Mouse (Mus musculus) brain, embryonic 14.5 days (tissue): ENCODE results near the gene Lingo1.

Source experiments
- CTCF ChIP-seq: fragments of 200-500 bp; IDR thresholded peaks from 2 replicates; pipeline ENCODE4 v1.5.1; 2012; ENCODE audit warnings: inconsistent platforms, mild to moderate bottlenecking, moderate library complexity, borderline replicate concordance; ENCODE audit not compliant: insufficient read depth, insufficient read length; ENCODE audit errors: extremely low read depth
- POLR2A ChIP-seq: fragments of 200-500 bp; IDR thresholded peaks from 2 replicates; pipeline ENCODE4 v1.6.1; 2012; ENCODE audit warnings: mild to moderate bottlenecking, inconsistent platforms, borderline replicate concordance; ENCODE audit not compliant: poor library complexity, insufficient read depth, insufficient read length, severe bottlenecking; ENCODE audit errors: extremely low read depth

- TF ChIP-seq CTCF (no peak), POLR2A (no peak)
These were observed 214.6 kb downstream of the Lingo1 start for GRCm38 (mm10) chr9:56581700-56582099.
